ENCODE assay signal across 8 mouse cellular contexts in the genomic region with DNA sequence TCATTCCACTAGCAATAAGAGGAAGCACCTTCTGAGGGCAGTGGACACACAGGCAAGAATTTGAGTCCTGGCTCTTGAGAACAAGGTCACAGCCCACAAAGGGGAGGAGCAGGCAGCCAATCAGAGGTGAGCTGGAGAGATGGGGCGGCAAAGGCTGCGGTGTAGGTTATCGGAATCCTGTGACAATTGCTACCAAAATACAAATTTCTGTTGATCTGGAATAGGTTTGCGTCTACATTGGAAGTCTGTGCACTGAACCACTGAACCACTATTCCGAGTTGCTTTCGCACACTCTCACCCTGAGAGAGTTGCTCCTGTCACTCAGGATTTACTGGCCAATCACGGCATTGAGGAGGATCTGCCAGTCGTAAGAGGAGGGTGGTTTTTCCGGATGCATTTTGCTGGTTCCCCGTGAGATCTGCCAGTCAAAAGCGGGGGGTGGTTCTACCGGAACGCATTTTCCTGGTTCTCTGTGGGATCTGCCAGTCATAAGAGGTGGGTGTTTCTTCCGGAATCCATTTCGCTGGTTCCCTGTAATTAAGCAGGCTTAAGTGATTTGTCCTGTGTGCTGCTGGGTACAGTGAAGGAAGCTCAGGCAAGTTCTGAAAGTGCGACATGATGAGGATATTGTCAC. TPM values are rescaled to one million over a fixed set of nuclear protein-coding genes. Genes with fewer than 3 reads are reported as not detected.
DNase-seq lines count a peak whose midpoint lies in the region; ATAC-seq and TF ChIP-seq lines count a peak whose summit lies in the region.
"Not testable (repeated sequence)": the region's sequence is repeated elsewhere in the genome, so short reads cannot be mapped to it uniquely, and the experiment has no call there.

No protein-coding gene starts in this region.

- H3K4me1 ChIP-seq in E14TG2a.4 (replicated peaks; ENCODE audit: low read depth, low read length) = peaks cover 12% of the 10 kb centered on the region; the same call in 1 of the 2 replicates
- not testable (repeated sequence) for H3K4me1 ChIP-seq in forebrain, embryonic 12.5 days; heart, postnatal 0 days (ENCODE audit: control insufficient read depth, insufficient read depth); liver, embryonic 16.5 days (ENCODE audit: control insufficient read depth, low read depth, low read length); neural tube, embryonic 13.5 days (replicated peaks); testis, adult 2 months (ENCODE audit: control insufficient read depth, insufficient read depth, low read length)

- H3K27me3 ChIP-seq in E14TG2a.4 (ENCODE audit: insufficient read depth, low read length); forebrain, embryonic 12.5 days; heart, postnatal 0 days (ENCODE audit: control insufficient read depth, insufficient read depth, low read length); liver, embryonic 16.5 days (ENCODE audit: control insufficient read depth, insufficient read depth, low read depth, low read length); neural tube, embryonic 13.5 days; testis, adult 2 months (ENCODE audit: control insufficient read depth, insufficient read depth, low read length): not testable (repeated sequence)

- H3K4me3 ChIP-seq in E14TG2a.4 (replicated peaks; ENCODE audit: low read length) = peak overlapping the region; percentile 83
- peak overlapping the region; percentile 51 for H3K4me3 ChIP-seq in forebrain, embryonic 12.5 days (replicated peaks)
- H3K4me3 ChIP-seq in heart, postnatal 0 days (ENCODE audit: low read depth, low read length) = peak overlapping the region; percentile 63
- peak overlapping the region; percentile 64 for H3K4me3 ChIP-seq in liver, embryonic 16.5 days (ENCODE audit: low read depth, low read length)
- peak overlapping the region; percentile 52 for H3K4me3 ChIP-seq in neural tube, embryonic 13.5 days
- peak overlapping the region; percentile 79 for H3K4me3 ChIP-seq in testis, adult 2 months (ENCODE audit: control insufficient read depth, low read depth, low read length)

- ATAC-seq in forebrain, embryonic 12.5 days (ENCODE audit: low FRiP score) = peak; percentile 100
- ATAC-seq in heart, postnatal 0 days (ENCODE audit: insufficient read depth, low read depth) = peak; percentile 100
- ATAC-seq in liver, embryonic 16.5 days (ENCODE audit: low read depth) = peak; percentile 100
- peak; percentile 100 for ATAC-seq in neural tube, embryonic 13.5 days (ENCODE audit: low read depth)

- H3K4me2 ChIP-seq in forebrain, embryonic 12.5 days = peak overlapping the region; percentile 58
- H3K4me2 ChIP-seq in heart, postnatal 0 days (ENCODE audit: low read depth, low read length) = peak overlapping the region; percentile 60
- H3K4me2 ChIP-seq in liver, embryonic 16.5 days (ENCODE audit: low read depth, low read length) = peak overlapping the region; percentile 56
- H3K4me2 ChIP-seq in neural tube, embryonic 13.5 days = peak overlapping the region; percentile 63

- not testable (repeated sequence) for TF ChIP-seq EP300 in heart, postnatal 0 days (IDR thresholded peaks at IDR 0.05; ENCODE audit: low read depth)

- not testable (repeated sequence) for TF ChIP-seq POLR2A in testis, adult 2 months (IDR thresholded peaks at IDR 0.05; ENCODE audit: control insufficient read depth, low read depth, low read length)

- peak overlapping the region; percentile 42 for H3K9ac ChIP-seq in forebrain, embryonic 12.5 days
- H3K9ac ChIP-seq in heart, postnatal 0 days (replicated peaks; ENCODE audit: low read depth, low read length) = peak overlapping the region; percentile 59
- peak overlapping the region; percentile 51 for H3K9ac ChIP-seq in liver, embryonic 16.5 days (ENCODE audit: low read depth, low read length)
- H3K9ac ChIP-seq in neural tube, embryonic 13.5 days = peak overlapping the region; percentile 68

- peak; percentile 82 for DNase-seq in c-Kit-positive CD71-positive TER-119-positive erythroid progenitor cells, embryonic 14.5 days (ENCODE audit: low spot score)
- DNase-seq in heart, postnatal 0 days (ENCODE audit: low spot score) = peak; percentile 95
- DNase-seq in kidney, postnatal 4 days = peak; percentile 85 to 91

- H3K9me3 ChIP-seq in E14TG2a.4 (ENCODE audit: low read length) = peaks cover 16% of the 10 kb centered on the region
- not testable (repeated sequence) for H3K9me3 ChIP-seq in forebrain, embryonic 12.5 days; heart, postnatal 0 days (replicated peaks; ENCODE audit: control insufficient read depth, low read length); liver, embryonic 16.5 days (replicated peaks; ENCODE audit: control insufficient read depth, low read length); neural tube, embryonic 13.5 days

- not testable (repeated sequence) for H3K27ac ChIP-seq in forebrain, embryonic 12.5 days; testis, adult 2 months (ENCODE audit: control insufficient read depth, insufficient read depth, low read depth, low read length)
- H3K27ac ChIP-seq in heart, postnatal 0 days (ENCODE audit: low read depth) = peak overlapping the region; percentile 78
- H3K27ac ChIP-seq in liver, embryonic 16.5 days (ENCODE audit: low read length) = peak overlapping the region; percentile 48; the same call in 1 of the 2 replicates
- peak overlapping the region; percentile 49; the same call in 1 of the 2 replicates for H3K27ac ChIP-seq in neural tube, embryonic 13.5 days (replicated peaks)

- not testable (repeated sequence) for H3K36me3 ChIP-seq in E14TG2a.4 (ENCODE audit: insufficient read depth, low read length); forebrain, embryonic 12.5 days (replicated peaks); heart, postnatal 0 days (replicated peaks; ENCODE audit: control insufficient read depth, insufficient read depth, low read length); liver, embryonic 16.5 days (ENCODE audit: control insufficient read depth, insufficient read depth); neural tube, embryonic 13.5 days; testis, adult 2 months (ENCODE audit: control insufficient read depth, insufficient read depth, low read length)

- 4% methylated on average over 16 of the region's 16 CpGs for WGBS in forebrain, embryonic 12.5 days
- 1% methylated on average over 16 of the region's 16 CpGs for WGBS in heart, postnatal 0 days
- 1% methylated on average over 16 of the region's 16 CpGs for WGBS in liver, embryonic 16.5 days (ENCODE audit: insufficient replicate concordance)
- WGBS in neural tube, embryonic 13.5 days = 3% methylated on average over 16 of the region's 16 CpGs

- TF ChIP-seq CTCF in E14TG2a.4 (conservative IDR thresholded peaks at IDR 0.05; ENCODE audit: low read length); testis, adult 2 months (IDR thresholded peaks at IDR 0.05; ENCODE audit: control insufficient read depth, insufficient read depth, insufficient replicate concordance, low read depth, low read length): not testable (repeated sequence)
- peak; percentile 22; the same call in 1 of the 2 replicates for TF ChIP-seq CTCF in heart, postnatal 0 days (IDR thresholded peaks at IDR 0.05; ENCODE audit: low read depth)

RNA-seq across cellular contexts. Expression of a gene that starts 59.2 kb away (rescaled TPM):
- polyA plus RNA-seq in forebrain, embryonic 12.5 days (2016; fragmentation: Nextera tagmentation; extraction: Ambion mirVana) = 3.5 and 3.7 TPM in 2 replicates
- 0.69 and 1.6 TPM in 2 replicates for total RNA-seq in heart, postnatal 0 days (2014; rRNA removed; ENCODE audit: low replicate concordance)
- polyA plus RNA-seq in heart, postnatal 0 days (2015; fragmentation: Nextera tagmentation; extraction: Ambion mirVana) = 3.9 and 4.6 TPM in 2 replicates
- 0.96 and 0.97 TPM in 2 replicates for polyA plus RNA-seq in liver, embryonic 16.5 days (2015; fragmentation: Nextera tagmentation; extraction: Ambion mirVana)
- polyA plus RNA-seq in neural tube, embryonic 13.5 days (2015; fragmentation: Nextera tagmentation; extraction: Ambion mirVana) = 2.4 and 3.1 TPM in 2 replicates
- polyA plus RNA-seq in testis, adult 2 months (2012; rRNA removed) = 0.54 and 0.79 TPM in 2 replicates
